Mouse (Mus musculus) MEL (cell line): ENCODE data around the gene Cacna1s. TPM values are rescaled to one million over a fixed set of nuclear protein-coding genes. Genes with fewer than 3 reads are reported as not detected.

ENCODE experiments used
- DNase-seq: peaks from one replicate; pipeline ENCODE4 v3.0.0; 2011; ENCODE audit warnings: low read depth, low spot score
- H3K27ac ChIP-seq: 2 replicates; pipeline ENCODE4 v1.5.1; 2012; ENCODE audit warnings: low read depth, mild to moderate bottlenecking, control low read depth, low read length, moderate library complexity; ENCODE audit not compliant: control insufficient read depth
- H3K27me3 ChIP-seq, 2 experiments: fragments of 150-350 bp in 1 of 2; sonication (generic) in 1 of 2; 2 replicates each; pipeline ENCODE4 v1.6.1; 2012; ENCODE audit warnings: low read length in 2 of 2, mild to moderate bottlenecking in 2 of 2, improper control_type of control experiment in 1 of 2, moderate library complexity in 1 of 2; ENCODE audit not compliant: insufficient read depth in 2 of 2, control insufficient read depth in 1 of 2
- H3K36me3 ChIP-seq, 2 experiments: 2 replicates each; pipeline ENCODE4 v1.6.1; 2012 to 2014; ENCODE audit warnings: low read length in 2 of 2, improper control_type of control experiment in 1 of 2, inconsistent platforms in 1 of 2, mild to moderate bottlenecking in 1 of 2; ENCODE audit not compliant: insufficient read depth in 2 of 2, control insufficient read depth in 1 of 2
- H3K4me1 ChIP-seq, 2 experiments: fragments of 150-350 bp in 1 of 2; sonication (generic) in 1 of 2; 2 replicates each; pipeline ENCODE4 v1.6.1; 2012; ENCODE audit warnings: low read length in 2 of 2, improper control_type of control experiment in 1 of 2, mild to moderate bottlenecking in 1 of 2; ENCODE audit not compliant: insufficient read depth in 2 of 2, control insufficient read depth in 1 of 2
- H3K4me3 ChIP-seq, 2 experiments: fragments of 150-350 bp in 1 of 2; sonication (generic) in 1 of 2; 2 replicates each; pipeline ENCODE4 v1.5.1; 2012; ENCODE audit warnings: low read depth in 2 of 2, low read length in 2 of 2, mild to moderate bottlenecking in 2 of 2, moderate library complexity in 2 of 2, control low read depth in 1 of 2, improper control_type of control experiment in 1 of 2; ENCODE audit not compliant: control insufficient read depth in 1 of 2, insufficient read depth in 1 of 2
- H3K79me2 ChIP-seq: 2 replicates; pipeline ENCODE4 v1.6.1; 2012; ENCODE audit warnings: mild to moderate bottlenecking, low read length, moderate library complexity; ENCODE audit not compliant: control insufficient read depth, poor library complexity, insufficient read depth
- H3K9ac ChIP-seq: 2 replicates; pipeline ENCODE4 v1.6.1; 2012; ENCODE audit warnings: low read depth, mild to moderate bottlenecking, control low read depth, low read length, moderate library complexity; ENCODE audit not compliant: control insufficient read depth, poor library complexity, severe bottlenecking
- H3K9me3 ChIP-seq: fragments of 150-350 bp; sonication (generic); replicated peaks from 2 replicates; pipeline ENCODE4 v1.6.1; 2012; ENCODE audit warnings: mild to moderate bottlenecking, low read length, improper control_type of control experiment, moderate library complexity; ENCODE audit not compliant: insufficient read depth
- BHLHE40 ChIP-seq: IDR thresholded peaks from 2 replicates; pipeline ENCODE4 v1.6.1; 2012; ENCODE audit warnings: low read depth, mild to moderate bottlenecking, inconsistent platforms, low read length, improper control_type of control experiment, borderline replicate concordance
- CHD1 ChIP-seq: IDR thresholded peaks from 2 replicates; pipeline ENCODE4 v1.6.1; 2012; ENCODE audit warnings: low read depth, mild to moderate bottlenecking, inconsistent platforms, low read length, improper control_type of control experiment
- CHD2 ChIP-seq: IDR thresholded peaks from 2 replicates; pipeline ENCODE4 v1.6.1; 2011; ENCODE audit warnings: low read length, improper control_type of control experiment
- CTCF ChIP-seq, 3 experiments: IDR thresholded peaks in 2 of 3; conservative IDR thresholded peaks in 1 of 3; 2 replicates each; pipeline ENCODE4 v1.5.1; 2011 to 2012; ENCODE audit warnings: low read length in 3 of 3, low read depth in 2 of 3, mild to moderate bottlenecking in 2 of 3, improper control_type of control experiment in 1 of 3, inconsistent platforms in 1 of 3, mixed read lengths in 1 of 3, moderate library complexity in 1 of 3; ENCODE audit not compliant: control insufficient read depth in 1 of 3, insufficient read depth in 1 of 3, poor library complexity in 1 of 3, severe bottlenecking in 1 of 3
- E2F4 ChIP-seq: IDR thresholded peaks from 2 replicates; pipeline ENCODE4 v1.6.1; 2011; ENCODE audit warnings: low read depth, low read length, improper control_type of control experiment, borderline replicate concordance
- ELF1 ChIP-seq: IDR thresholded peaks from 2 replicates; pipeline ENCODE4 v1.6.1; 2014; ENCODE audit warnings: low read depth, mild to moderate bottlenecking, inconsistent platforms, low read length, improper control_type of control experiment, moderate library complexity
- EP300 ChIP-seq, 2 experiments: IDR thresholded peaks; 2 replicates each; pipeline ENCODE4 v1.6.1; 2011; ENCODE audit warnings: improper control_type of control experiment in 2 of 2, low read length in 2 of 2, low read depth in 1 of 2, mild to moderate bottlenecking in 1 of 2
- ETS1 ChIP-seq: IDR thresholded peaks from 2 replicates; pipeline ENCODE4 v1.6.1; 2012; ENCODE audit warnings: low read depth, mild to moderate bottlenecking, inconsistent platforms, low read length, improper control_type of control experiment, moderate library complexity
- GABPA ChIP-seq: IDR thresholded peaks from 2 replicates; pipeline ENCODE4 v1.6.1; 2012; ENCODE audit warnings: low read depth, mild to moderate bottlenecking, inconsistent platforms, low read length, improper control_type of control experiment, moderate library complexity
- GATA1 ChIP-seq: IDR thresholded peaks from 2 replicates; pipeline ENCODE4 v1.6.1; 2011; ENCODE audit warnings: low read depth, low read length, improper control_type of control experiment
- HCFC1 ChIP-seq: IDR thresholded peaks from 2 replicates; pipeline ENCODE4 v1.6.1; 2012; ENCODE audit warnings: low read depth, mild to moderate bottlenecking, inconsistent platforms, low read length, improper control_type of control experiment, moderate library complexity
- KAT2A ChIP-seq: conservative IDR thresholded peaks from 2 replicates; pipeline ENCODE4 v1.6.1; 2012; ENCODE audit warnings: low read depth, low read length, improper control_type of control experiment, inconsistent platforms
- MAZ ChIP-seq: IDR thresholded peaks from 2 replicates; pipeline ENCODE4 v1.6.1; 2012; ENCODE audit warnings: low read depth, mild to moderate bottlenecking, inconsistent platforms, low read length, improper control_type of control experiment
- MXI1 ChIP-seq: IDR thresholded peaks from 2 replicates; pipeline ENCODE4 v1.6.1; 2011; ENCODE audit warnings: mild to moderate bottlenecking, low read depth, low read length, improper control_type of control experiment
- MYC ChIP-seq: IDR thresholded peaks from 2 replicates; pipeline ENCODE4 v1.6.1; 2011; ENCODE audit warnings: low read depth, mild to moderate bottlenecking, low read length, improper control_type of control experiment, moderate library complexity
- NELFE ChIP-seq: IDR thresholded peaks from 2 replicates; pipeline ENCODE4 v1.6.1; 2011; ENCODE audit warnings: low read depth, low read length, improper control_type of control experiment
- NRF1 ChIP-seq: IDR thresholded peaks from 2 replicates; pipeline ENCODE4 v1.6.1; 2014; ENCODE audit warnings: low read depth, mild to moderate bottlenecking, inconsistent platforms, low read length, improper control_type of control experiment, moderate library complexity; ENCODE audit not compliant: poor library complexity, insufficient read depth, severe bottlenecking
- POLR2A ChIP-seq, 2 experiments: IDR thresholded peaks; 2 replicates each; pipeline ENCODE4 v1.6.1; 2011 to 2012; ENCODE audit warnings: low read length in 2 of 2, mild to moderate bottlenecking in 2 of 2, control low read depth in 1 of 2, improper control_type of control experiment in 1 of 2, low read depth in 1 of 2, moderate library complexity in 1 of 2; ENCODE audit not compliant: control insufficient read depth in 1 of 2, insufficient read depth in 1 of 2, poor library complexity in 1 of 2
- POLR2AphosphoS2 ChIP-seq: IDR thresholded peaks from 2 replicates; pipeline ENCODE4 v1.6.1; 2011; ENCODE audit warnings: low read length, improper control_type of control experiment
- POLR2AphosphoS5 ChIP-seq: IDR thresholded peaks from 2 replicates; pipeline ENCODE4 v1.6.1; 2012; ENCODE audit warnings: low read depth, borderline replicate concordance, mild to moderate bottlenecking, inconsistent platforms, low read length, moderate library complexity, mixed read lengths
- RCOR1 ChIP-seq: IDR thresholded peaks from 2 replicates; pipeline ENCODE4 v1.6.1; 2012; ENCODE audit warnings: low read depth, mild to moderate bottlenecking, inconsistent platforms, low read length, improper control_type of control experiment
- SIN3A ChIP-seq: IDR thresholded peaks from 2 replicates; pipeline ENCODE4 v1.6.1; 2012; ENCODE audit warnings: low read length, improper control_type of control experiment, inconsistent platforms
- SMC3 ChIP-seq: IDR thresholded peaks from 2 replicates; pipeline ENCODE4 v1.6.1; 2011; ENCODE audit warnings: low read depth, low read length, improper control_type of control experiment
- TAL1 ChIP-seq: IDR thresholded peaks from 2 replicates; pipeline ENCODE4 v1.6.1; 2012; ENCODE audit warnings: mild to moderate bottlenecking, inconsistent platforms, low read length, moderate library complexity, mixed read lengths
- TBP ChIP-seq: IDR thresholded peaks from 2 replicates; pipeline ENCODE4 v1.8.0; 2011; ENCODE audit warnings: low read depth, low read length, improper control_type of control experiment
- TCF12 ChIP-seq: IDR thresholded peaks from 2 replicates; pipeline ENCODE4 v1.6.1; 2014; ENCODE audit warnings: low read depth, mild to moderate bottlenecking, inconsistent platforms, low read length, improper control_type of control experiment, moderate library complexity
- UBTF ChIP-seq: IDR thresholded peaks from 2 replicates; pipeline ENCODE4 v1.6.1; 2012; ENCODE audit warnings: low read depth, mild to moderate bottlenecking, inconsistent platforms, low read length, improper control_type of control experiment, moderate library complexity, borderline replicate concordance; ENCODE audit not compliant: insufficient read depth
- USF2 ChIP-seq, 2 experiments: IDR thresholded peaks; 2 replicates each; pipeline ENCODE4 v1.6.1; 2011 to 2012; ENCODE audit warnings: improper control_type of control experiment in 2 of 2, low read length in 2 of 2, borderline replicate concordance in 1 of 2, inconsistent platforms in 1 of 2, low read depth in 1 of 2, mild to moderate bottlenecking in 1 of 2; ENCODE audit not compliant: insufficient read depth in 1 of 2
- ZC3H11A ChIP-seq: IDR thresholded peaks from 2 replicates; pipeline ENCODE4 v1.6.1; 2012; ENCODE audit warnings: low read depth, mild to moderate bottlenecking, inconsistent platforms, low read length, improper control_type of control experiment
- ZKSCAN1 ChIP-seq: IDR thresholded peaks from 2 replicates; pipeline ENCODE4 v1.6.1; 2012; ENCODE audit warnings: low read depth, mild to moderate bottlenecking, inconsistent platforms, low read length, improper control_type of control experiment, moderate library complexity
- ZNF384 ChIP-seq: IDR thresholded peaks from 2 replicates; pipeline ENCODE4 v1.6.1; 2012; ENCODE audit warnings: low read depth, mild to moderate bottlenecking, inconsistent platforms, low read length, improper control_type of control experiment
- polyA plus RNA-seq, 2 experiments: library from polyadenylated mRNA; stranded (reverse) in 1 of 2; unstranded in 1 of 2; fragments of >175 nt in 1 of 2; fragments of >200 nt in 1 of 2; gene quantifications; 2 replicates each; pipeline versions ENCODE4 v1.2.1 to v1.2.4; 2012; ENCODE audit warnings: low replicate concordance in 2 of 2, low read depth in 1 of 2; ENCODE audit not compliant: insufficient read length in 2 of 2, insufficient read depth in 1 of 2, missing spikeins in 1 of 2
- total RNA-seq: library from RNA; depleted of rRNA; stranded (reverse); fragments of 300-350 nt; gene quantifications from 2 replicates; pipeline ENCODE4 v1.2.3, GENCODE M21; 2012

The Cacna1s gene
- total and polyA plus RNA-seq, 3 experiments: not detected

GRCm38 (mm10) chr1:136017907-136018313, 34.6 kb upstream of the Cacna1s start:
- Histone ChIP-seq H3K27ac (peak overlapping the region; percentile 71), H3K9ac (peak overlapping the region; percentile 87), H3K9me3 (no peaks in the 10 kb centered on the region)
- TF ChIP-seq CHD2: peak; percentile 73
- TF ChIP-seq MAZ: no peak
- no peak for TF ChIP-seq ETS1
- TF ChIP-seq ZC3H11A: no peak
- no peak for TF ChIP-seq SMC3
- TF ChIP-seq ELF1: peak; percentile 80
- TF ChIP-seq MXI1: peak; percentile 51
- no peak for TF ChIP-seq POLR2AphosphoS5
- TF ChIP-seq KAT2A: no peak
- TF ChIP-seq HCFC1: peak; percentile 44; the same call in 1 of the 2 replicates
- no peak for TF ChIP-seq CHD1
- TF ChIP-seq TCF12: peak; percentile 26
- TF ChIP-seq ZNF384: no peak
- no peak for TF ChIP-seq MYC
- no peak for TF ChIP-seq USF2 (IDR thresholded peaks at IDR 0.05; ENCODE audit: borderline replicate concordance in 1 of 2, insufficient read depth in 1 of 2, low read depth in 1 of 2, low read length in 2 of 2)
- 0 out of 2 replicates have a peak, but pooled peaks have one; percentile 7 for TF ChIP-seq GABPA
- TF ChIP-seq NRF1: no peak
- no peak; the same call in 1 of the 2 replicates for TF ChIP-seq SIN3A
- TF ChIP-seq E2F4: no peak
- no peak for TF ChIP-seq EP300 (IDR thresholded peaks at IDR 0.05; ENCODE audit: low read depth in 1 of 2, low read length in 2 of 2)
- no peak for TF ChIP-seq ZKSCAN1
- no peak for TF ChIP-seq POLR2AphosphoS2
- peak in 1 of 2 experiments; percentile 50; a peak in 1 of 4 replicates for TF ChIP-seq POLR2A (IDR thresholded peaks at IDR 0.05; ENCODE audit: control insufficient read depth in 1 of 2, insufficient read depth in 1 of 2, low read depth in 1 of 2, low read length in 2 of 2, poor library complexity in 1 of 2)
- TF ChIP-seq CTCF (IDR thresholded peaks at IDR 0.05 in 2 of 3, conservative IDR thresholded peaks at IDR 0.05 in 1 of 3; ENCODE audit: control insufficient read depth in 1 of 3, insufficient read depth in 1 of 3, low read depth in 2 of 3, low read length in 3 of 3, poor library complexity in 1 of 3, severe bottlenecking in 1 of 3): no peak
- TF ChIP-seq GATA1: no peak
- TF ChIP-seq NELFE: peak; percentile 46
- TF ChIP-seq BHLHE40: no peak
- no peak for TF ChIP-seq TAL1
- no peak for TF ChIP-seq UBTF
- no peak for TF ChIP-seq RCOR1
- TF ChIP-seq TBP: no peak
- TF ChIP-seq, all 39 proteins: peak for 8
- Histone ChIP-seq H3K79me2 (peaks cover 5% of the 10 kb centered on the region; the same call in 1 of the 2 replicates), H3K4me1 (peaks cover 17 to 26% of the 10 kb centered on the region in 2 experiments), H3K36me3 (peaks cover 2 to 26% of the 10 kb centered on the region in 2 experiments; a peak in 3 of 4 replicates), H3K4me3 (peak overlapping the region; percentile 89 to 97), H3K27me3 (no peaks in the 10 kb centered on the region)
- DNase-seq: peak; percentile 94
